Mouse (Mus musculus): ENCODE data around the gene Hdac9. TPM values are rescaled to one million over a fixed set of nuclear protein-coding genes. Genes with fewer than 3 reads are reported as not detected.

Hdac9 gene
- polyA plus RNA-seq, 1 experiment from 2014 or later = 4.6 TPM

- no peak overlapping the region for H3K9ac ChIP-seq (ENCODE audit: low read length)
- no peaks in the 10 kb centered on the region for H3K4me1 ChIP-seq (ENCODE audit: control insufficient read depth, insufficient read depth, low read length)
- no peaks in the 10 kb centered on the region for H3K27me3 ChIP-seq (ENCODE audit: control insufficient read depth, insufficient read depth, low read length)
- H3K4me2 ChIP-seq (ENCODE audit: low read depth, low read length) = no peak overlapping the region
- H3K9me3 ChIP-seq (replicated peaks; ENCODE audit: control insufficient read depth, low read length) = no peaks in the 10 kb centered on the region
- H3K36me3 ChIP-seq (ENCODE audit: control insufficient read depth, insufficient read depth, low read length) = no peaks in the 10 kb centered on the region
- 49% methylated on average over 5 of the region's 5 CpGs for WGBS
- no peak overlapping the region for H3K4me3 ChIP-seq (replicated peaks; ENCODE audit: low read length)
- H3K27ac ChIP-seq (ENCODE audit: low read length) = no peak overlapping the region
- ATAC-seq (ENCODE audit: insufficient read depth, low FRiP score) = no peak
Observed at GRCm38 (mm10) chr12:34774071-34774470, 142.8 kb downstream of the Hdac9 start.

GRCm38 (mm10) chr12:34767226-34767775 lies 149.6 kb downstream of the Hdac9 start:
- H3K4me2 ChIP-seq (ENCODE audit: low read depth, low read length) = no peak overlapping the region
- H3K9me3 ChIP-seq (replicated peaks; ENCODE audit: control insufficient read depth, low read length) = no peaks in the 10 kb centered on the region
- ATAC-seq (ENCODE audit: insufficient read depth, low FRiP score) = no peak
- no peaks in the 10 kb centered on the region for H3K36me3 ChIP-seq (ENCODE audit: control insufficient read depth, insufficient read depth, low read length)
- no peaks in the 10 kb centered on the region for H3K27me3 ChIP-seq (ENCODE audit: control insufficient read depth, insufficient read depth, low read length)
- no peak overlapping the region for H3K27ac ChIP-seq (ENCODE audit: low read length)
- H3K9ac ChIP-seq (ENCODE audit: low read length) = no peak overlapping the region
- no peaks in the 10 kb centered on the region for H3K4me1 ChIP-seq (ENCODE audit: control insufficient read depth, insufficient read depth, low read length)
- no peak overlapping the region for H3K4me3 ChIP-seq (replicated peaks; ENCODE audit: low read length)
- WGBS = 84% methylated on average over 6 of the region's 6 CpGs

- ATAC-seq (ENCODE audit: insufficient read depth, low FRiP score) = no peak
Observed at GRCm38 (mm10) chr12:34747266-34747665, 169.6 kb downstream of the Hdac9 start.

GRCm38 (mm10) chr12:34725204-34725603 lies 191.7 kb downstream of the Hdac9 start:
- Histone ChIP-seq H3K27me3 (ENCODE audit: control insufficient read depth, insufficient read depth, low read length) (no peaks in the 10 kb centered on the region), H3K4me1 (ENCODE audit: control insufficient read depth, insufficient read depth, low read length) (no peaks in the 10 kb centered on the region), H3K36me3 (ENCODE audit: control insufficient read depth, insufficient read depth, low read length) (no peaks in the 10 kb centered on the region), H3K4me3 (replicated peaks; ENCODE audit: low read length) (no peak overlapping the region), H3K27ac (ENCODE audit: low read length) (no peak overlapping the region), H3K4me2 (ENCODE audit: low read depth, low read length) (no peak overlapping the region), H3K9me3 (replicated peaks; ENCODE audit: control insufficient read depth, low read length) (no peaks in the 10 kb centered on the region), H3K9ac (ENCODE audit: low read length) (no peak overlapping the region)
- no peak for ATAC-seq (ENCODE audit: insufficient read depth, low FRiP score)
- 67% methylated on average over 5 of the region's 5 CpGs for WGBS

More at GRCm38 (mm10) chr12:34747266-34747665, 169.6 kb downstream of the Hdac9 start:
- no peak overlapping the region for H3K4me3 ChIP-seq (replicated peaks; ENCODE audit: low read length)
- H3K4me1 ChIP-seq (ENCODE audit: control insufficient read depth, insufficient read depth, low read length) = no peaks in the 10 kb centered on the region
- 80% methylated on average over 2 of the region's 2 CpGs for WGBS
- H3K4me2 ChIP-seq (ENCODE audit: low read depth, low read length) = no peak overlapping the region
- no peaks in the 10 kb centered on the region for H3K27me3 ChIP-seq (ENCODE audit: control insufficient read depth, insufficient read depth, low read length)
- H3K9me3 ChIP-seq (replicated peaks; ENCODE audit: control insufficient read depth, low read length) = no peaks in the 10 kb centered on the region
- H3K9ac ChIP-seq (ENCODE audit: low read length) = no peak overlapping the region
- H3K36me3 ChIP-seq (ENCODE audit: control insufficient read depth, insufficient read depth, low read length) = no peaks in the 10 kb centered on the region
- H3K27ac ChIP-seq (ENCODE audit: low read length) = no peak overlapping the region

DNA sequence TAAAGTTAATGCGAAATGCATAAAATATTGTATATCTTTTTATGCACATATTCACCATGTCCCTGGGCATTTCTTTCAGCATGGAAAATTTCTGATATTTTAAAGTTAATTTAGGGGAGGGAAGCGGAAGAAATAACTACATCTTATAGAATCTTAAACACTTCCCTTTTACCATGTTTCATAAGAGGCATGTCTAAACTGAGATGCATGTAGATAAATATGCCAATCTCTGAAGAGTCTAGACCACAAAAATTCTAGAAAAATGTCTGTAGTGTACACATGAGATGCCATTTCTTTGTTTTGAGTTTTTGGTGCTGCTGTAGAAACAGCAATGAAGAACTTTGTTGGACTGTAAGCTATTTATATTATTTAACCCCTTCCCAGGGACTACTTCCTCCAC lies 192.6 kb downstream of the Hdac9 start:
- H3K4me3 ChIP-seq (replicated peaks; ENCODE audit: low read length) = no peak overlapping the region
- no peak overlapping the region for H3K9ac ChIP-seq (ENCODE audit: low read length)
- H3K9me3 ChIP-seq (replicated peaks; ENCODE audit: control insufficient read depth, low read length) = no peaks in the 10 kb centered on the region
- H3K4me1 ChIP-seq (ENCODE audit: control insufficient read depth, insufficient read depth, low read length) = no peaks in the 10 kb centered on the region
- 86% methylated on average over 2 of the region's 2 CpGs for WGBS
- no peak overlapping the region for H3K4me2 ChIP-seq (ENCODE audit: low read depth, low read length)
- ATAC-seq (ENCODE audit: insufficient read depth, low FRiP score) = no peak
- H3K27me3 ChIP-seq (ENCODE audit: control insufficient read depth, insufficient read depth, low read length) = no peaks in the 10 kb centered on the region
- no peaks in the 10 kb centered on the region for H3K36me3 ChIP-seq (ENCODE audit: control insufficient read depth, insufficient read depth, low read length)
- no peak overlapping the region for H3K27ac ChIP-seq (ENCODE audit: low read length)

- no peak overlapping the region for H3K4me3 ChIP-seq (replicated peaks; ENCODE audit: low read length)
- no peak overlapping the region for H3K4me2 ChIP-seq (ENCODE audit: low read depth, low read length)
- no peak overlapping the region for H3K9ac ChIP-seq (ENCODE audit: low read length)
- ATAC-seq (ENCODE audit: insufficient read depth, low FRiP score) = no peak
- no peaks in the 10 kb centered on the region for H3K27me3 ChIP-seq (ENCODE audit: control insufficient read depth, insufficient read depth, low read length)
- no peaks in the 10 kb centered on the region for H3K36me3 ChIP-seq (ENCODE audit: control insufficient read depth, insufficient read depth, low read length)
- H3K27ac ChIP-seq (ENCODE audit: low read length) = 0 out of 2 replicates have a peak overlapping the region, but pooled peaks have one; percentile 24
- no peaks in the 10 kb centered on the region for H3K9me3 ChIP-seq (replicated peaks; ENCODE audit: control insufficient read depth, low read length)
- WGBS = 57% methylated on average over 7 of the region's 7 CpGs
- H3K4me1 ChIP-seq (ENCODE audit: control insufficient read depth, insufficient read depth, low read length) = no peaks in the 10 kb centered on the region
Observed at GRCm38 (mm10) chr12:34722831-34723490, 193.9 kb downstream of the Hdac9 start.

DNA sequence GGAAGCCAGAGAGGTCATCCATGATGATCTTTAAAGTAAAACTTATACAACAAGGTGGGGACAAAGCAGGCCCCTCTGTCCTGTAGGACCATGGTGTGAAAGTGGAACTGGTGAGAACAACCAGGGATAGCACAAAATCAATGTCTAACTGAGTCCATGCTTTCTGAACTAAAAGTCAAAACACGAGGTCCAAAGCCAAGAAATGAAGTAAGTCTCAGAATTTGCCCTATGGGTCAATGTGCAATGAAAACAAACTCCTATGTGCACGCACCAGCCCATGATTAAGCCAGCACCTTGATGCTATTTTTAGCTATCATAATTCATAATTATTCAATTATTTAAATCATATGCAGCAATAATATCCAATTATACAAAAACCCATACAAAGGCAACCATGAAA lies 196.0 kb downstream of the Hdac9 start:
- Histone ChIP-seq H3K9ac (ENCODE audit: low read length) (no peak overlapping the region), H3K9me3 (replicated peaks; ENCODE audit: control insufficient read depth, low read length) (no peaks in the 10 kb centered on the region), H3K4me2 (ENCODE audit: low read depth, low read length) (no peak overlapping the region), H3K27me3 (ENCODE audit: control insufficient read depth, insufficient read depth, low read length) (no peaks in the 10 kb centered on the region), H3K4me3 (replicated peaks; ENCODE audit: low read length) (no peak overlapping the region), H3K27ac (ENCODE audit: low read length) (no peak overlapping the region), H3K4me1 (ENCODE audit: control insufficient read depth, insufficient read depth, low read length) (no peaks in the 10 kb centered on the region), H3K36me3 (ENCODE audit: control insufficient read depth, insufficient read depth, low read length) (no peaks in the 10 kb centered on the region)
- 64% methylated on average over 2 of the region's 2 CpGs for WGBS
- no peak for ATAC-seq (ENCODE audit: insufficient read depth, low FRiP score)

DNA sequence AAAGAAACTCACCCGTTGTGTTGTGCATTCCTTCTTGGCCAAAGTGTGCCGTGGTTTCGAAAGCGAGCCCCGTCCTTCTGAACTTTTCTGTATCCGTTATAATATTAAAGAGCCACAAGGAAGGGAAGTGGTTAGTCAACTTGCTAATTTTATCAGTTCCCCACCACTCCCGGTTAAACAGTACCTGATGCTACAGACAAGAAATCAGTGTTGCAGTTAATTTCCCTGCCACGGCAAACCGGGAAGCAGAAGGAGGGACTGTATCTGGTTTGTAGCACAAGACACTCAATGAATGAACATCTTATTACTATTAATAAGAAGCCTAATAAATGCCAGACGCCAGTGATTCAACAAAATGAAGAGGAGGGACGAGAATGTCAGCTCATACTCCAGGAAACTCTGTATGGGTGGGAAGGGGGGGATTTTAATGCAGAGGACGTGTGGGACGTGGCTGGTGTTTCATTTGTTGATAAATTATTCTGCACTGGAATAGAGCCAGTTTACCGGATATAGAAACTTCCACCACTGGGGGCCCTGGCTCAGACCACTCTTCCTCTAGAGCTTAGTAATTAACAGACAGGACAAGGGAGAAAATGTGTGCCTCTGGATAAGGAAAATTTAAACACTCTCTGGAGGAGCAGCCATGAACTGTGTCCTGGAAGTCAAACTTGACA lies 202.5 kb downstream of the Hdac9 start:
- no peaks in the 10 kb centered on the region for H3K27me3 ChIP-seq (ENCODE audit: control insufficient read depth, insufficient read depth, low read length)
- WGBS = 29% methylated on average over 14 of the region's 14 CpGs
- peak overlapping the region; percentile 39; the same call in 1 of the 2 replicates for H3K9ac ChIP-seq (ENCODE audit: low read length)
- H3K4me3 ChIP-seq (replicated peaks; ENCODE audit: low read length) = peak overlapping the region; percentile 32
- peaks cover 5% of the 10 kb centered on the region; the same call in 1 of the 2 replicates for H3K4me1 ChIP-seq (ENCODE audit: control insufficient read depth, insufficient read depth, low read length)
- ATAC-seq (ENCODE audit: insufficient read depth, low FRiP score) = peak; percentile 77
- no peaks in the 10 kb centered on the region for H3K9me3 ChIP-seq (replicated peaks; ENCODE audit: control insufficient read depth, low read length)
- no peaks in the 10 kb centered on the region for H3K36me3 ChIP-seq (ENCODE audit: control insufficient read depth, insufficient read depth, low read length)
- peak overlapping the region; percentile 68 for H3K27ac ChIP-seq (ENCODE audit: low read length)
- H3K4me2 ChIP-seq (ENCODE audit: low read depth, low read length) = peak overlapping the region; percentile 51

- no peak overlapping the region for H3K4me2 ChIP-seq (ENCODE audit: low read depth, low read length)
- H3K9me3 ChIP-seq (replicated peaks; ENCODE audit: control insufficient read depth, low read length) = no peaks in the 10 kb centered on the region
- H3K27ac ChIP-seq (ENCODE audit: low read length) = no peak overlapping the region
- no peak overlapping the region for H3K9ac ChIP-seq (ENCODE audit: low read length)
- no peak overlapping the region for H3K4me3 ChIP-seq (replicated peaks; ENCODE audit: low read length)
- 47% methylated on average over 1 of the region's 1 CpGs for WGBS
- no peaks in the 10 kb centered on the region for H3K4me1 ChIP-seq (ENCODE audit: control insufficient read depth, insufficient read depth, low read length)
- no peaks in the 10 kb centered on the region for H3K27me3 ChIP-seq (ENCODE audit: control insufficient read depth, insufficient read depth, low read length)
- no peaks in the 10 kb centered on the region for H3K36me3 ChIP-seq (ENCODE audit: control insufficient read depth, insufficient read depth, low read length)
- no peak for ATAC-seq (ENCODE audit: insufficient read depth, low FRiP score)
Observed at GRCm38 (mm10) chr12:34697981-34698380, 218.9 kb downstream of the Hdac9 start.
